Mouse (Mus musculus): ENCODE measurements around the gene Rbm39.
"Not testable (repeated sequence)": the region's sequence is repeated elsewhere in the genome, so short reads cannot be mapped to it uniquely, and the experiment has no call there.

Gene Rbm39

DNA sequence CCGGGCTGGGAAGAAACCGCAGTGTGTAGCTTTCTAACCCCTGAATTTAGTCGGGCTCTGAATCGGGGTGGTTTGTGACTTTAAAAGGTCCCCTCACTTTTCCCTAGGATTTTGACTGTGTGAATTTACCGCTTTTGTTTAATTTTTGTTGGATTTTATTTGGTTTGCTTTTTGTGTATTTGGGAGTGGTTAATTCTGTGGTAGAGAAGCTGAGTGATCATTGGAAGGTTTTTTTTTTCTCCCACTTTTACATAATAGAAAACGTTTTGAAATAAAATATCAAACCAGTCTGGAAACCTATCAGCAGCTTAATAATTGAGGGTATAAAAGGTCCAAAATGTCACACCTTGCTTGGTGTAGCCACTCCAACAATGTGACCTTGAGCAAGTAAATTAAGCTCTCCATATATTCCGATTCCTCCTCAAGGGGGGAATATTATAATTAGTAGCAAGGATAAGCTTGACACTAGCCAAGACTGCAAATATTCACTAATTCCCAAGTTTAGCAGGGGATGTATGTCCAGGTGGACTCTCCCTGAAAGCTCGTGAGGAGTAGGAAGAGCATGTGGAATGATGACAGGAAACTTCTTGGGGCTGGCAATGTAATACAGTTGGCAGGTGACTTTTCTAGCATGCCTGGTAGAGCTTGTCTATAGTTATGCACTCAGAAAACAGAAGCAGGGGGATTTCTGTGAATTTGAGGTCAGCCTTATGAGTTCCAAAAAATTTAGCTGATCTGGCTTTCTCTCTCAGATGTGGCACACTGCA is 969 bp upstream of the Rbm39 start:
- DNase-seq (ENCODE audit: low read depth, low spot score) = no peak

DNA sequence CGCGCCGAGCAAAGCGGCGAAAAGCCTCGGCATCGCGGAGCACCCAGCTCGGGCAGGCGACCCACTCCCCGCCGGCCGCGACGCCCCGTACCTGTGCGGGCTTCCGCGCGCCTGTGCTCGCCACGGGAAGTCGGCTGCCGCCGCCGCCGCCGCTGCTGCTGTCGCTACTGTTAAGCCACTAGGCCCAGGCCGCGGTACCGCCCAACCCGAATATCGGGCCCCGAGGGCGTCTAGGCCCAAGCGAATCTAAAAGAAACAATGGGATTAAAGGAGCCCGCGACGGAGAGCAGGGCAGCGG is 293 bp downstream of the Rbm39 start:
- no peak for DNase-seq (ENCODE audit: low read depth, low spot score)

DNA sequence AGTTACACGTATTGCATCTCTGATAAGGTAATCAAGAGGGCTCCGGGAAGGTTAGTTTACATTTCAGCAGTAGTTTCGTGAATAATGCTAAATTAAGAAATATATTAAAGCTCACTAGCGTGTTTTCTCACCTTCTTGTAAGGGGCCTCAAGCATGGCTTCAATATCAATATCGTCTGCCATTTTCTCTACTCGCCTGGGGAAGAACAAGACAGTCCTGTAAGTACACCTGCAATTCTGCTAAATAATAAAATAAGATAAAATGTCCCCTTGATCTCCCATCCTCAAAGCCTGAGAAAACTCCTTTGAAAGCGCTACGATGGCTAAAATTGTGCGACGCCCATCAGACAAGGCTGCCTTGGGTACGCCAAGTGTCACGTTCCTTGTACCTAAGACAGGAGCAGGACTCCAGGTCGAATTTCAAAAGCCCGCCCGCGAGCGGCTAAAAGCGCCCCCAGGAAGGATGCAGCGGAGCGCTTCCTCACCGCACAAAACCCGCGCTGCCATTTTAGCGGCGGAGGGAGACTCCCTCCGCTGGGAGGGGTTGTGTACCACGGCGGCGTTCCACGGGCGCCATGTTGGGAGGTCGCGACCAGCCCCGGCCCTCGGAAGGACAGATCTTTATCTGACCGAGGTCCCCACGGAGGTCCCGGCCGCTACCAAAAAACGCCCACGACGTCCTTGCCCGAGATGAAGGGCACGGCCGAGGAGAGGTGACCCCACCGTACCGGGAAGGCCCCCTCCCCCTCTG is 817 bp downstream of the Rbm39 start:
- peak; percentile 95 for DNase-seq (ENCODE audit: low read depth, low spot score)

DNA sequence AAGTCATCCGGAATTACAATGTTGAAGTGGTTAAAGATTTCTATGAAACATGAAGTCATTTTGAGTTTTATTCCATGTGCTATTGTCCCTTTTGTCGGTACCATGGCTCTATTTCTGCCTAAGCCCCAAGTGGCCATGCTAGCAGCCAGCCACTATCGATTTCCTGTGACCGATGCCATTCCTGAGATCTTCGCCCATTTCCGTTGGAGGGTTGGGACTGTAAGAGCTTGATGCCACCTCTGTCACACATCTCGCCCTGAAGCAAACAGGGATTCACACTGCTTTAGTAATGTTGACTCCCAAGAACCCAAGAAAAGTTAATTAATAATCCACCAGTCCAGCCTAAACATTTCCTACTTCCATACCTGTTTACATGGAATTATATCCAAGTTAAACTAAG is 2.4 kb downstream of the Rbm39 start:
- DNase-seq (ENCODE audit: low read depth, low spot score) = peak; percentile 38

DNA sequence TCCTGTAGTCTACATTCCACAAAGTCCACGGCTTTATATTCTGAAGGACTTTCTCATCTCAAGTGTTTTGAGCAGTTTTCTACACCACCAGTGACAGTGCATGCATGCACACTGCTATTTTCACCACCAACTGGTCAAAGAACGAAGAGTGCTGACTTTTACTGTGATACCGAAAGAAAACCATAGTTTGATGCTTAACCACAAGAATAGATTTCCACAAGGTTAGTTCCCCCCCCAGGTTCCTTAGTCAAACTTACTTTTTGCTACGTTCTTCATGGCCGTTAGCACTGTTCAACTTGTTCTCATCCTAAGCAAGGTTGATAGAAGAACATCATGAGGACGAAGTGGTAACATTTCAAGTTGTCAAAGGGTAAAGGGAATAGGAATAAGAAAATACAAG is 3.0 kb downstream of the Rbm39 start:
- DNase-seq (ENCODE audit: low read depth, low spot score) = peak; percentile 55

DNA sequence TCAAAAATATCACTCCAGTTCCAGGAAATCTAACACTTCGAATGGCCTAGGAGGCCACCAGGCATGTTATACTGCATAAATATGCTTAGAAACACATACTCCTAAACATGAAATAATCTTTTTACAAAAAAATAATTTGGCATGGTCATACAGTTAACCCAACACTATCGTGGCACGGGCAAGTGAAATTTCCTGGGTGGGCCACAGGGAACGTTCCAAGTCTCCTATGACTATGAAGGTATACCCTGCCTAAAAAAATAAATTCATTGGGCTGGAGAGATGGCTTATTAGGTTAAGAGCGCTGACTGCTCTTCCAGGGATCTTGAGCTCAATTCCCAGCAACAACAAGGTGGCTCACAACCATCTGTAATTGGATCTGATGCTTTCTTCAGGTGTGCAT is 13.5 kb downstream of the Rbm39 start:
- no peak for DNase-seq (ENCODE audit: low read depth, low spot score)

DNA sequence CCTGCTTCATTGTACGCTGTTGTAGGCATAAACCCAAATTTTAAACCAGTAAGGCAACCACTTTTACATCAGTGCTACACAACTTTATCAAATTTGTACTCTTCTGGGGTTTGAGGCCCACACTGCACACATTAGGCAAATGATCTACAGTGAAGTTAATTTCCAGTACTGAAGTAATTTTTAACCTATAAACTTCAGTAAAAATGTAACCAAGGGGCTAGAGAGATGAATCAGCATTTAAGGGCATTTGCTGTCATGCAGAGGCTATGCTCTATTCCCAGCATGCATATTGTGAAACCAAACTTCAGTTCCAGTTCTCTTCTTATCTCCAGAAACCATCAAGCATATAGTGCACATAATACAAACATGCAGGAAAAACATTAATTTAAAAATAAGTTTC is 14.6 kb downstream of the Rbm39 start:
- DNase-seq (ENCODE audit: low read depth, low spot score) = no peak

DNA sequence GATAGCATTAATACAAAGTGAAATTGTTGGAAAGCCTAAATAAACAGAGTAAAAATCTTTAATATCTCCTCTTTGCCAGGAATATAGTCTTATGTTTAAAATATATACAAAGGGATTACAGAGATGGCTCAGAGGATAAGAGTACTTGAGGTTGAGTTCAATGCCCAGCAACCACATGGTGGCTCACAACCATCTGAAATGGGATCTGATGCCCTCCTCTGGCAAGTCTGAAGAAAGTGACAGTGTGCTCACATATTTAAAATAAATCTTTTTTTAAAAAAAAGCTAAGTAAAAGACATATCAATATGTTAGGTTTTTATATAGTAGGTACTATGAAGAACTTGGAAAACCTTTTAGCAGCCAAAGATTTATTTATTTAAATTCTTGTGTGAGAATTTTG is 28.5 kb downstream of the Rbm39 start:
- DNase-seq (ENCODE audit: low read depth, low spot score) = no peak

DNA sequence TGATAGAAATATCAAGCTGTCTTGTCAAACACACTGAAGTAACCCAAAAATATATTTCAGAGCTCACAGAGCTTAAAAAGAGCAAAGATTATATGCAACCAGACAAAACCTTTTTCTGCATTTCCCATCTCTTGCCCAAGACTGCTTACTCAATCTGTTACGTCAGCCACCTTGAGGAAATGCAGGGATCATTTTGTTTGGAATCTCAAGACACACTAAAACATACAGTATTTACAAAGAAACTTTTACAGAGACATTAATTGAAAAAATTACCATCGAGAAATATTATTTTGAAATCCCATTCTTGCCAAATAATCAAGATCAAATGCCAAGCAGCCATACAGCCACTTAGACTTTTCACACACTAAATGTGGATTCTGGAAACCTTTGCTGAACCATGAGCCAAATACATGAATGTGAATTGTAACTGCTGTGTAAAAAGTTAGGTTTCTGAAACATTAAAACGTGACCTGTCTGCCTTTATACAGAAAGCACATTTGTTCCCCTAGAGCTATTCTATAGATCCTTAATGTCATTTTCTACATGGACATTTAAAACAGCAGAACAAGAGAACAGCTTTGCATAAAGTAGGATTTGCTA is 32.6 kb downstream of the Rbm39 start:
- DNase-seq (ENCODE audit: low read depth, low spot score) = no peak

DNA sequence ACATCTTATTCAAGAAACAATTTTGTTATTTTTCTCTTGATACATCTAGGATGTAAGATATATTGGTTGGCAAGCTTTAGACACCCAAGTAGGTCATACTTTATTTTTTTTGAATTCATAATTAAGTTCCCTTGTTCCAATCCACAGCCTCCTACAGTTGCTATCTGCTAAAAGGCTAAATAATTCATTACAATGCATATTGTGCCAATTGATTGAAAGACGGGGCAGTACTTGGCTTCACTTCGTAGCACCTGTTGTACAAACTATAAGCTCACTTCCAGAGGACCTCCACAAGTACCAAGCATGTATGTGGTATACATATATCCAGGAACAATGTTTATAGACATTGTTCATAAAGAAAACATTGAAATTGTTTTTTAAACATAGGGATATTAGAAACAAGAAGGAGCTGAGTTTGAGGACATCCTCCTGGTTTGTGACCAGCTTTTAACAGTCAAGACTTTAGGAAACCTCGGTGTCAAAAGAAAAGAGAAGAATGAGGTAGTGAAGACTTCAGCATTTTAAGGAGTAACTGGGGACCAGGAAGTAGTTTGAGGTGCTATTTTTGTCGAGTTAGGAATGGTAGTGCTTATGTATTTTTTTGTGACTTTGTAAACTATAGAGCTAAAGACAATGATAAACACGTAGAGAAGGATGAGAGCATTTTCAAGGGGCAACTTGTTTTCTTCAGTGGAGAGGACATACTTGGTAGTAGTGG is 33.6 kb downstream of the Rbm39 start:
- DNase-seq (ENCODE audit: low read depth, low spot score) = no peak

DNA sequence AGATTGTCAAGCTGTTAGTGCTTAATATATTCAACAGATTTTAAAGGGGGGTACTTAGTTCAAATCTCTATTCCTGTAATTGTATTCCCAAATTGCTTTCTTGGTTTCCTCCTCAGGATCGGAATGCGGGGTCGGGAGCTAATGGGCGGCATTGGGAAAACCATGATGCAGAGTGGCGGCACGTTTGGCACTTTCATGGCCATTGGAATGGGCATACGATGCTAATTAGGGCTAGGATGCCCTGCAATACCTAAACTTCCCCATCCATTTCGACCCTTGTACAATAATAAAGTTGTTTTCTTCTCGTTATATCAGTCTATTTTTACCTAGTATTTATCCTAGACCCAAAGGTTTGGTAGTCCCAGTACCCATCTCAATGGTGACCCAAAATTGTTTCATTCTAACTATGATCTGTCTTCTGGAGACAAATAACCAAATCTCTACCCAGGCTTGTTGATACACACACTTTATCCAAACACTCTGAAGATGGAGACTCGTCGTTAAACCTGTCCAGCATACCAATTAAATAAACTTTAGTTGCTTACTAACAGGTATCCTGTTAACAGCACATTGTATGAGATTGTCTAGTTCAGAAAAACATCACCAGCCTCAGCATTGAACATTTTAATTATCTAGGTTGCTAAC is 34.4 kb downstream of the Rbm39 start:
- DNase-seq (ENCODE audit: low read depth, low spot score) = no peak

DNA sequence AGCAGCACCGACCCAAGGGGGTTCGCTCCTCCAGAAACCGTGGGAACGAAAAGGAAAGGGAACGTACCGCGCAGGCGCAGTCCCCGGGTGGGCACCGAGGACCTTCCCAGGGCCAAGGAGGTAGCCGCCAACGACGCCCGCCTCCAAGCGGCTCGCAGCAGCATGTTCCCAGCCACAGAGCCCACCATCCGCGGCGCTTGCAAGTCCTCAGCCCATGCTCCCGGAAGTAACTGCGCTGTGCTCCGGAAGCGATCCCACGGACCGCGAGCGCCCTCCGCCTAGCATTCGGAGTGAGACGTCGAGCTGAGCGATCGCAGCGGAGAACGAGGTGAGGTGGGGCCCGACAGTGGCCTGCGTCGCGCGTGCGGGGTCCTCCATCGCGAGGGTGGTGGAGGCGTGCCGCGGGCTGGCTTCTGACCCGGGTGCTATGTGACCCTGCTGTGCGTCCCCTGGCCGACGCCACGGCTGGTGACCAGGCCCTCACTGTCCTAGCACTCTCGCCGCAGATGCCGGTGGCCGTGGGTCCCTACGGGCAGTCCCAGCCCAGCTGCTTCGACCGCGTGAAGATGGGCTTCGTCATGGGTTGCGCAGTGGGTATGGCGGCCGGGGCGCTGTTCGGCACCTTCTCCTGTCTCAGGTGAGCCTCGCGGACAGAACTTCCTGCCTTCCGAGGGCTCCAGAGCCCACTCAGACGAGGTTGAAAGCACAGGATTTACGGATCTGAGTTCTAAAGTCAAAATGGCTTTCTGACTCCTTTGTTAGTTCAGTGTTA is 35.9 kb downstream of the Rbm39 start, which contains the start of the genes Romo1 and Nfs1:
TSS of gene Romo1 (plus strand) at position 87 of the 772 bp plus-strand sequence.
TSS of gene Nfs1 (minus strand) at position 234 of the 772 bp plus-strand sequence.
- DNase-seq (ENCODE audit: low read depth, low spot score) = peak; percentile 94

DNA sequence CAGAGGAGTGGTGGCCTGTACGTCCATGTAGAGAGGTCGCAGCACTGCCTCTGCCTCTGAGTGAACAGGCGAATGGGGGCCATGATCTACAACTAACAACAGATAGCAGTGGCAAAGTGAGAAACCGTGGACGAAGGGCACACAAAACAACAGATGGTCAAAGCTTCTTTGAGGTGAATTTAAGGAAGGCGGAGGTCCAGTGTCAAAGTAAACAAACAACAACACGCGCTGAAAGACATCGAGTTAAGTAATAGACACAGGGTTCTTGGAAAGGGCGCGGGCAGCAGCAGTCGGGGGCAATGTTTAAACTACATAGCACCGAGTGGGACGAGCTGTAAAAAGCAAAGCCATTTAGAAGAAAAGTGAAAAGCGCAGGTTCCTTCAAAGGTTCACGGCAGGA is 36.7 kb downstream of the Rbm39 start:
- DNase-seq (ENCODE audit: low read depth, low spot score) = no peak

DNA sequence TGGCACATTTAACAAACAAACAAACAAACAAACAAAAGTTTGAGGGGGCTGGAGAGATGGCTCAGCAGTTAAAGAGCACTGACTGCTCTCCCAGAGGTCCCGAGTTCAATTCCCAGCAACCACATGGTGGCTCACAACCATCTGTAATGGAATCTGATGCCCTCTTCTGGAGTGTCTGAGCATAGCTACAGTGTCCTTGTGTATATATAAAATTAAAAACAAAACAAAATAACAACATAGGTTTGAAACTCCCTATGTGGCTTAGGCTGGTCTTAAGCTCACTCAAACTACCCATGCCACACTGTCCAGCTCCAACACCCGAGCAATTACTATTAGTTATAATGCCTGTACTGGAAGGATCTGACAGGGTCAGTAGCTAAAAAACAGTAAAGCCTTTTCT is 37.2 kb downstream of the Rbm39 start:
- DNase-seq (ENCODE audit: low read depth, low spot score) = no peak

DNA sequence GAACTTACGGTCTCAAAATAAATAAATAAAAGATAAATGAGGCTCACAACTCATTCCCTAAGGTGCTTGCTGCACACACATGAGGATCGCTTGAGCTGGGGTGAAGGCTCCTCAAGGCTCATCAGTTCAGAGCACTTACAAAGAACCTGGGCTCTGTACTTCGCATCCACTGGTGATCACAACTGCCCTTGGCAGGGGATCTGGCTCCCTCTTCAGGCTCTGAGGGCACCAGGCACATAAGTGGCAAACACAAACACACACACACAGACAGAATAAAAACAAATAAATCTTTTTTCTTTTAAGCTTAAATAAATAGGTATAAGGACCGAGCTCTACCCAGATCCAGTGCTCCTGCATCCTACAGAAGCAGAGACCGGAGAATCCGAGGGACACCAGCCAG is 44.3 kb downstream of the Rbm39 start:
- no peak for DNase-seq (ENCODE audit: low read depth, low spot score)

DNA sequence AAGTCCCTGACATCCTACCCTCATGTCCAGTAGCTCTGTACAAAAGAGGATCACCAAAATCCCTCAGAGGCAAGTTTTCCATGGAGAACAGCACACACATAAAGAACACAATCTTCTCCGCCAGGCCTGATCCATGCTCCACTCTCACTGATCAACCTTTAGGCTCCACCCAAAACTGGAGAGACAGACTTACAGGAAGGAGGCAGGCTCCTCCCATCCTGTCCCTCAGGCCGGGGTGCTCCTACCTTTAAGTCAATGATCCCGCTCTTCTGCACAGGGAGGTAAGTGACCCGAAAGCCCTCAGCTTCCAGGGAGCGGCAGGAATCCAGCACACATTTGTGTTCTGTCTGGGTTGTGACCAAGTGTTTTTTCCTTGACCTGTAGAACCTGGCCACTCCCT is 45.9 kb downstream of the Rbm39 start:
- DNase-seq (ENCODE audit: low read depth, low spot score) = no peak

DNA sequence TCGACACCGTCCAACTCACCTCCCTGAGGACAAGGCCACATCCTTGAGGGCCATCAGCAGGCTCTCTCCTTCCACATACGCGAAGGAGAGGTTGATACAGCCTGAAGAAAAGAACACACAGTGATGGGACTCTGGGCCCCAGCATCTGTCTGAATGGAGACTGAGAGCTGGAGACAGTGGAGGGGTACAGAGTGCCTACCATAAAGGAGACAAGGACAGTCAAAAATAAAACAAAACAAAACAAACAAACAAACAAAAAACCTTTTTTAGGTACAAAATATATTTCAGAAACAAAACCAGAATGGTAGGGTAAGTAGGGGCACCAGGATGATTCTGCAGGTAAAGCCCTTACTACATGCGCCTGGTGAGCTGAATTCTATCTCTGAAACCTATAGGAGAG is 53.0 kb downstream of the Rbm39 start, which contains the start of gene Gm28036:
TSS of gene Gm28036 (minus strand) at position 101 of the 400 bp plus-strand sequence.
- DNase-seq (ENCODE audit: low read depth, low spot score) = no peak

DNA sequence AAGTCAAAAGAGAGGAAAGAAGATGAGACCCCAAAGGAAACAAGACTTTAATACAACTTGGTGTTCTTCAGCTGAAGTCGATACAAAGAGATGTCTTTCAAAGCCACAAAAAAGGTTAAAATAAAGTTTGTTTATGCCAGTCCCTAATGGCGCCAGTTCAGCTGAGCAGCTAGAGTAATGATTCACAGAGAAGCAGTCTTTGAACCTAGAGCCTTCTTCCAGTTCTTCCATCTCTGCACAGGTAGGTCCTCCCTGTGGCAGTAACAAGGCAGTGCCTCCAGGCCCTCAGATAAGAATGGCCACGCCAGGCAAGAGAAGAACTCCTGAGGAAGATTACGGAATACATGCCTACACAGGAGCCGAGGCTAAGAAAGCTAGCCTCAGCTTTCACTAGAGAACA is 56.3 kb downstream of the Rbm39 start:
- DNase-seq (ENCODE audit: low read depth, low spot score) = no peak

DNA sequence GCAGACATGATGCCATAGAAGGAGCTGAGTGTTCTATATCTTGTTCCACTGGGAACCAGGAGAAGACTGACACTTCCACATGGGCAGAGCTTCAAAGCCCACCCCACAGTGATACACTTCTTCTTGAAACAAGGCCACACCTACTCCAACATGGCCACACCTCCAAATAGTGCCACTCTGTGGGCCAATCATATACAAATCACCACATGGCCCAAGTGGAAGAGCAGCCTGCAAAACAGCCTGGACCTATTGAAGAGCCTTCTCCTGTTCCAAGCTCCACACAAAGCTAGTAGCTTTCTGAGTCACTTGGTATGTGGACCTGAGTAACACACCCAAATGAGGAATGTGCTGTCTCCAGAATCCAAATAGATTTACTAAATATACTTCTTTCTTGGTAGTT is 60.5 kb downstream of the Rbm39 start:
- no peak for DNase-seq (ENCODE audit: low read depth, low spot score)

DNA sequence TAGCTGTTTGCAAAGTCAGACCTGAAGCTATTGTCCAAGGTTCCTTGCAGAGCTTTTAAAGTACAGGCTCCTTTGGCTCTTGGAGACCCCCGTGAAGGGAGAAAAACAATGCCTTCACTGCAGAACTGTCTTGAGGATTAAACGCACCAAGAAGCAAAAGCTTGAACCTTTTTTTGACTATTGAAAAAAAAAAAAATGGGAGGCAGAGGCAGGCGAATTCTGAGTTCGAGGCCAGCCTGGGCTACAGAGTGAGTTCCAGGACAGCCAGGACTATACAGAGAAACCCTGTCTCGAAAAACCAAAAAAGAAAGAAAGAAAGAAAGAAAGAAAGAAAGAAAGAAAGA is 68.0 kb downstream of the Rbm39 start:
- not testable (repeated sequence) for DNase-seq (ENCODE audit: low read depth, low spot score)

Data from CD4-positive helper T cell, adult 2 months (primary cell).